Mouse (Mus musculus) spleen, adult 10 weeks (tissue): Measurements from ENCODE around the gene Defb43. TPM values are rescaled to one million over a fixed set of nuclear protein-coding genes. Genes with fewer than 3 reads are reported as not detected.

Experiments used
- polyA plus RNA-seq: library from polyadenylated mRNA; stranded (reverse); fragments of 350-450 nt; fragmentation: Illumina TruSeq; extraction: RNeasy Lipid Tissue Mini Kit (QIAGEN cat#74804); gene quantifications from one replicate; pipeline ENCODE4 v1.2.3, GENCODE M21; 2015; ENCODE audit warnings: low replicate concordance; ENCODE audit not compliant: insufficient read depth

The Defb43 gene
- polyA plus RNA-seq = not detected

GRCm38 (mm10) chr14:63011471-63011870 is at the start of gene Defb43:
Gene Defb43, plus strand, starts transcription at chr14:63011771.

GRCm38 (mm10) chr14:62984410-62984809 is 27.2 kb upstream of the Defb43 start, which contains the start of gene Defb48:
Gene Defb48, minus strand, starts transcription at chr14:62984510.

GRCm38 (mm10) chr14:62997777-62998176 is 13.8 kb upstream of the Defb43 start, which contains the start of gene Defb47:
Gene Defb47, plus strand, starts transcription at chr14:62998077.

GRCm38 (mm10) chr14:63046691-63047090 is 35.1 kb downstream of the Defb43 start, which contains the start of gene Defb42:
Gene Defb42, plus strand, starts transcription at chr14:63046991.

GRCm38 (mm10) chr14:63049910-63050370 is 38.4 kb downstream of the Defb43 start, which contains the start of gene Defb30:
Gene Defb30, minus strand, starts transcription at chr14:63049960.

Other genes starting within 250 kb of the Defb43 start
- 33.9 TPM for gene Wdfy2, start 174.1 kb upstream of the Defb43 start, polyA plus RNA-seq
- not detected for gene Defb48, start 27.3 kb upstream of the Defb43 start, polyA plus RNA-seq
- not detected for gene Defb47, start 13.7 kb upstream of the Defb43 start, polyA plus RNA-seq
- 5.4 TPM for gene Defb42, start 35.2 kb downstream of the Defb43 start, polyA plus RNA-seq
- not detected for gene Defb30, start 38.2 kb downstream of the Defb43 start, polyA plus RNA-seq